Mouse (Mus musculus) left cerebral cortex, postnatal 10 days (tissue): ENCODE measurements around the gene Mn1. TPM values are rescaled to one million over a fixed set of nuclear protein-coding genes. Genes with fewer than 3 reads are reported as not detected.

ENCODE experiments used
- DNase-seq, 2 experiments: peaks; one replicate each; pipeline ENCODE4 v3.0.0; 2021 to 2022; ENCODE audit warnings: low spot score in 2 of 2, mixed read lengths in 1 of 2; ENCODE audit errors: extremely low spot score in 1 of 2
- intact Hi-C: fragments of 180-260 bp; cut with DNase I; formaldehyde crosslinking; loops from one replicate; pipeline ENCODE4 v1.15.1; 2025
- total RNA-seq, 2 experiments: library from RNA; stranded (reverse); gene quantifications; 2 replicates each; pipeline ENCODE4 v1.2.3; 2021

Gene Mn1
- total RNA-seq, 2 experiments from 2014 or later, result 63.5 to 70.7 TPM

DNA sequence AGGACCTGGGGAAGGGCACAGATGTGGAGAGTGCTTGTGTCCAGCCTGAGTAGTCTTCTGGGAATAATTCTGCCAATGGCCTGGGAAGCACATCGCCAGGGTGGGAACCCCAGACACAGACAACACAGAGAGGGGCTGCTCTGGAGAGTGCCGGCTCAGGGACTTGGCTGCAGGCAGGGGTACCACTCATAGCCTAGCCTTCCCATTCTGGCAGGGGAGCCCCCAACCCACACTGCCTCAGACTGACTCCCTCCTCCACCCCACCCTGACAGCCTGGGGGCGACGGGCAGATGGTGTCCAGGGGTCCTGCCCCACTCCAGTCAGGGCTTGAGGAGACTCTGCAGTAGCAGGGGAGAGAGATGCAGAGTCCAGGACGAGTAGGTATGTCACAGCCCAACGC lies 41.5 kb downstream of the Mn1 start:
- DNase-seq, result no peak

DNA sequence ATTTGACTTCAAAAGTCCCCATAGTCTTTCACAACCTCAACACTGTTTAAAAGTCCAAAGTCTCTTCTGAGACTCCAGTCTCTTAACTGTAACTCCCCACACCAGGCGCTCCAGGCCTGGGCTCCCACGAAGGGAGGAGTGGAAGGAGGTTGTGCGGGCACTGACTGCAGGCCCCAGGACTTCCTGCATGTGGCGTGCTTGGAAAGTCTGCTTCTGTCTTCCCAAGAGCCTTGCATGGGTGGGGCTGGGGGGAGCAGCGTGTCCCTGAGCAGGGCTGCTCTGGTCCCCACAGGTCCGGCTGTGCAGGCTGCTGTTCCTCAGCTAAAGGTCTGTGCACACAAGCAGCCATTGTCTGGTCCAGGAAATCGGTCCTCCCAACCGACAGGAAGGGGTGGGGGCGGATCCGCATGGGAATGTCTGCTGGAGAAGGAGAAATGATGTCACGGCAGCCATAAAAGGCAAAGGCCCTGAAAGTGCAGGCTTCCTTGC lies 48.7 kb downstream of the Mn1 start:
- intact Hi-C loops, result no loop called here
- DNase-seq, result peak in 1 of 2 experiments; percentile 84

More for the DNA sequence above, 41.5 kb downstream of the Mn1 start:
- intact Hi-C loops, result no loop called here

DNA sequence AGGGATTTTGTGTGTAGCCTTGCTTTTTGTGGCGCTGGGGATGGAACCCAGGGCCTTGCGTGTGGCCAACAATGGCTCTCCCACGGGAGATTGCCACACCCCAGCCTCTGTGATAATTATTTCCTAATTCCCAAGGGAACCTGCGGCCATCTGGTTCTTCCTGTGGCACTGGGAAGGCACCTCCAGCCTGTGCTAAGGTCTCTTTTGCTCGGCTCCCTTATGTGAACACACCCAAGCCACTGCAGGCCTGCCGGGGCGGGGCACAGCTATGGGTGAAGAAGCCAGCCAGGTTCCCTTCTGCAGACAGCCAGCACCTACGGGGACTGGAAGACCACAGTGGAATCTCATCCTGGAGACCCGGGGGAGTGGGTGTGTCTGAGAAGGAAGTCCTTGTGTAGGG lies 49.3 kb downstream of the Mn1 start:
- DNase-seq, result no peak
- intact Hi-C loops, result no loop called here

DNA sequence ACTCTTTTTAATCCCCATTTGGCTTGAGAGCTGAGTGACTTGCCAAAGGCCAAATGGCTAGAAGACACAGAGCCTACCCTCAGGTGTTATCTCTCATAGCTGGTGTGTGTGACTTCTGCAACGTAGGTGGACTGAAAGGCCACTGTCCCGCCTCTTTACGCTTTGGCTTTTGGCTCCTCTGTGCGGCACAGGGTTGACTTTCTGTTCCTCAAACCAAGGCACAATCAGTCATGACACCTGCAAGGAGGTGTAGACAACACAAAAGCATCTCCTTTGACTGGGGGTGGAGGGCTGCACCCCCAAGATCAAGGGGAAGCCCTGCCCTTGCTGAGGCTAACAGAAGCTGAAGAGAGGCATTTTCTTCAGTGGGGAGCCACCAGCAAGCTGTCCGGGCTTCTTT lies 50.5 kb downstream of the Mn1 start:
- DNase-seq, result no peak
- intact Hi-C loops, result no loop called here

DNA sequence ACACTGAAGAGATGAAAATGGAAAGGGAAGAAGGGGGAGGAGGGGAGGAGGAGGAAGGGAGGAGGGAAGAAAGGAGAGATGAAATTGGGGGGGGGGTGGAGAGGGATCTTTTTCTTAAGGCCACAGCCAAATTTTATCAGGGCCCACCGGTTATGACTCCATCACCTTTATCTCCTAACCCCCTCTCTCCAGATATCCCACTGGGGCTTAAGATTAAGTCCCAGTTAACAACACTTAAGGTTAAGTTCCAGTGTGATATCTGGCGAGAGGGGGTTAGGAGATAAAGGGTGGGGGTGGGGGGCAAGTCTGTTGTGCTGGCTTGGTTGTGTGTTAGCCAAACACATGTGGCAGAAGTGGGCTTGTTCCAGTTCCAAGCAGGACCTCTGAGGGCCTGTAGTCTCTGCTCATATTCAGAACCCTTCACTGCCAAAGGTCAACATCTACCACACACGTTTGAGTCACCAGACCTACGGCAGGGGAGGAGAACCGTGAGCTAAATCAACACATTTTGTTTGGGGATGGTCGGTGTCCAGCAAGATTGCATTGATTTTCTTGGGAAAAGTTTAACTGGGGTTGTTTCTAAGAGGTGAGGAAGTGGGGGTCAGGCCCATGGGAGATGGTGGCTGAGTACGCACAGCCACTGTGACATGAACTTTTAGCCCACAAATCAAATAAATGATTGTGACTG lies 52.2 kb downstream of the Mn1 start:
- DNase-seq, result no peak
- intact Hi-C loops, result no loop called here

DNA sequence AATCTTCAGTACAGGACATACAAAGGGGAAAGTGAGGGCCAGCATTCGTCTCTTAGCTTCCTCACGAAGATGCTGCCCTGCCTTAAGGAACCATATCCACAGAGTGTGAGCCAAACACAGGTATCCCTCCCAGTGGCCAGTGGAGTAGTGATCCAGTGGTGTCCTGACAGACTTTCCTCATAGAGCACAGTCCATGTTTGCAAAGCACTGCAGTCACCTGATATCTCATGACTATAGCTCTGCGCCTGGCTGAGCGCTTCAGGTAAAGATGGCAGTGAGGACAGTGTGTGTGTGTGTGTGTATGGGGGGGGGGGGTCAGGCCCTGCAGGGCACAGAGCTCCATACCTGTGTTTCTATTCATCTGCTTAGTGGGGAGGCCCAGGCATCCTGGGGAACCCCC lies 53.7 kb downstream of the Mn1 start:
- intact Hi-C loops, result no loop called here

DNA sequence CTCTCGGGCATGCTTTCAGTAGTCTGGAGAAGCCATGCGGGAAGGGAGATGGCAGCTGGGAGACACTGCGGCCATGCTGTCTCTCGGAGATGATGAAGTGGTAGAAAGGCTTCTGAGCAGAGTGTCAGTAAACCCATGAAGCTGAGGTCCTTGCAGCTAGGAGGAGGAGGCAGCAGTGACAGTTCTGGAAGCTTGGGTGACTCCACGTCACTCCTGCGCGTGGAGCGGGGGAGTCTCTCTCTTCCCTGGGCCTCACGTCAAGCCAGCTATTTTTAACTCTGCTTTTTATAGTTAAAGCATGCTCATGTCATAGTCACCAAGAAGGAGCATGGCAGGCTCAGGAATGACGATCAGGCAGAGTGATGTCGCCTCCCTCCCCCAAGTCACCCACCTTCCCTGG lies 56.3 kb downstream of the Mn1 start:
- intact Hi-C loops, result no loop called here
- peak; percentile 47 to 75 for DNase-seq

More for the DNA sequence above, 53.7 kb downstream of the Mn1 start:
- DNase-seq, result no peak

DNA sequence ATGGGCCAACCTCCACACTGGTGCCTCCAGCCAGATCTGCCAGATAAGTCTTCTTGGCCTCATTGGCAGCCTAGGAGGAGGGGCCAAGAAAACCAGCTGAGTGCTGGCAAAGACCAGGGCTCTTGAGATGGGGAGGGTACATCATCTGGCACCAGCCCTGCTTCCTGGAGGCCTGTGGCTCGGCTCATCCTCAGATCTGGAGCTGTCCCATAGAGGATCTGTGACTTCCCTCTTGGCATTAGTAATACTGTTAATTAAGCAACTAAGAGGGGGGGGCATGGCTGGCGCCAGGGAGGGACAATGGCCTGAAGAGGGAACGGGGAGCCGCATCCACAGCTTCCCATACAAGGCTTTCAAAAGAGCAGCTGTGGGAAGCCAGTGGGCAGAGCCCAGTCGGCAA lies 58.6 kb downstream of the Mn1 start:
- no peak for DNase-seq
- intact Hi-C loops, result no loop called here

DNA sequence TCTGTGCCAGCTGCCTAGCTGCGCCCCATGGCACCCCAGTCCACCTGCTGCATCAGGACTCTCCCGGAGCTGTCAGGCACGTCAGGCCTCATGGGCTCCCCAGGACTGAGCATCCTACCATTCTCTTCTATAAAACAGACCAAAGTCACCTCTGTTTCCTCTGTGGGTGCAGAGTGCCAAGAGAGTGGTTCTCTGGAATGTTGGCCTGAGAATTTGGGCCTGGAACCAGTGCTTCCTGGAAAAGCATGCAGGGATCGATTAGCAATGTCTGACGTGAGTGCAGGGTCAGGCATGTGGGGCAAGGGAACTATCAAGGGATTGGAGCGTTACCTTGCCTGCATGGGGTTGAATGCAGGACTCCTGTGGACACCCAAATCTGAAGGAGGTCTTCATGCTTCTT lies 59.0 kb downstream of the Mn1 start:
- intact Hi-C loops, result no loop called here

DNA sequence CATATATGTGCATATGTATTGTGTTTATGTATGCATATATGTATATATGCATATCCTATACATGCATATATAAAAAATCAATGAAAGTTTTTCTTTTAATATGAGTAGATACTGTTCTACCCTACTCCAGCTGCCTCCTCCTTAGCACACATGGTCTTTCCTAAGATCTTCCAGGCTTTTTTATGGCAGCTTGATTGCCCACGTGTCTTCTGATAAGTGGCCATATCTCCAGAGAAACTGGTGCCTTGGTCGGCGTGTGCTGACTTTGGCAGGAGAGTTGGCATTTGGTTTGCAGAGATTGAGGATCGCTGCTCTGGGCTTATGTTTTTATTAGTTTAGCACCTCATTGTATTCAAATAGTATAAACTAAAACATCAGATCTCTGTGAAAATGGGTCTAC lies 68.7 kb downstream of the Mn1 start:
- intact Hi-C loops, result no loop called here
- DNase-seq, result no peak

More for the DNA sequence above, 59.0 kb downstream of the Mn1 start:
- no peak for DNase-seq

DNA sequence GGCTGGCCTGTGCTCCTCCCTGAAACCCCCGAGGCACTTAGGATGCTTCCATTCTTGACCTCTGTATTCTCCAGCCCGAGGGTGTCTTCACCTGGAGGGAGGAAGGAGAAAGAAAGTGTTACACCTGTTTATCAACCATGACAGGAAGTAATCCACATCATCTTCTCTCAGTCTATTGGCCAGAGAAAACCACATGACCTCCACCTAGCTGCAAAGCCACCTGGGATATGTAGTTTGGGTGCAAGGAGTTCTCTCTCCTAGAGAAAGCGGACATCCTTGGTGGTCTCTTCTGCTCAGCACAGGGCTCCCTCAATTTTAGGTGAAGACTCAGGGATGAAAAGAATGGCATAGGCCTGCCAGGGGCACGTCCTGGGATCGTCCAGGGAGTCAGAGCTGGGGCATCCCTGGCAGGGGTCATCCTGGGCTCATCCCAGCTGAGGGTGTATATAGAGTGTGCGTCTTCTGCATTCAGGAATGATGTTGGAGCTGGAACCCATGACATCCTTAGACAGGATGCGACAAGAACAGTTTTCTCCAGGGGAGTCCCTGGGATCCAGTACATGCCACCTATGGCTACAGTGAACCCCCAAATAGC lies 72.0 kb downstream of the Mn1 start:
- intact Hi-C loops, result no loop called here
- peak in 1 of 2 experiments; percentile 58 for DNase-seq

DNA sequence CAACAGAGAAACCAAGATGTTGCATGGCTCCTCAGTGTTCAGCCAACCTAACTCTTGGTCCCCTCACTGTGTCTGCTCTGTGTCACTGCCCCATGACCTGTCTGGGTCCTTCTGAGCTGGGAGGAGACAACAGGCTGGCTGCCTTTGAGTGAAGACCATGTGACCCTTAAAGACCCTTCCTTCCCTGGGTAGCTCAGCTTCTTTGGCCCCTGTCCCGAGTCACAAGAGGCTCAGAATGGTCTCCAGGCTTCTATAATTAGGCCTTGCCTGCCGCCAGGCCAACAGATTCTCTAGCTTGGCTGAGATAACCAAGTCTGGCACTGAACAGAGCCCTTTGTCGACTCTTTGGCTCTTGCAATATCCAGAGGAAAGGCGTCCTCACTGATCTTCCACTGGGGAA lies 73.4 kb downstream of the Mn1 start:
- intact Hi-C loops, result no loop called here

DNA sequence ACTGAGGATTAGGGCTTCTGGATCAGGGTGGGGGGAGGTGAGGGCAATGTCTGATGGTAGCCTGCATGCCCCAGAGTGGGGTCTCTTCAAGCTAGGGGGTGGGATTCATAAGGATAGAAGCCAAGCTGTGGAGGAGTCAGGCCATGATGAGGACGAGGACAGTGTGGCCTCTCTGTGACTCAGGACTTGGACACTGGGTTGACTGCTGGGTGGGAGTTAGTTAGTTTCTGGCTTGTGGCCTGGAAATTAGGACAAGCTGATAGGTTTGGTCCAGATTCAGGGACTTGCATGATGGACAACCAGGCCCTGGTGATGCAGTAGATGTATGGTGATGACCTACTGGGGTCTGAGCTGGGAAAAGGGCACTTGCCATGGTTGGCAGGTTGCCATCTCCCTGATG lies 74.3 kb downstream of the Mn1 start:
- intact Hi-C loops, result no loop called here
- DNase-seq, result no peak

More for the DNA sequence above, 73.4 kb downstream of the Mn1 start:
- no peak for DNase-seq

DNA sequence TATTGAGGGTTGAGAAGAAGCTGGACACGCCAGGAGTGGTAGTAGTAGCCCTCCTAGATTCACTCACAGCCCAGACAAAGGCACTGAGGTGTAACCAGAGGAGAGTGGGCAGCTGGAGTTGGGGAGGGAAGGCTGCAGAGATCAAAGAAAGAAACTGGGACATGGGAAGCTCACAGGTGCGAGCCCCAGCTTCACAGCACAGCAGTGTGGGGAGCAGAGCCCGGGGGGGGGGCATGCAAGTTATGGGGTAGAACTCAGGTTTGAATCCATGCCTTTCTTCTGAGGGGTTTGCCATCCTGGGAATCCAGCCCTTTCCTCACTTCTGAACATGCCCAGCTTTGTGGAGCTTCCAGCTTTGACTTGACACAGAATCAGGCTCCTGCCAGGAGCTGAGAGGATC lies 82.9 kb downstream of the Mn1 start:
- intact Hi-C loops, result no loop called here
- no peak for DNase-seq

DNA sequence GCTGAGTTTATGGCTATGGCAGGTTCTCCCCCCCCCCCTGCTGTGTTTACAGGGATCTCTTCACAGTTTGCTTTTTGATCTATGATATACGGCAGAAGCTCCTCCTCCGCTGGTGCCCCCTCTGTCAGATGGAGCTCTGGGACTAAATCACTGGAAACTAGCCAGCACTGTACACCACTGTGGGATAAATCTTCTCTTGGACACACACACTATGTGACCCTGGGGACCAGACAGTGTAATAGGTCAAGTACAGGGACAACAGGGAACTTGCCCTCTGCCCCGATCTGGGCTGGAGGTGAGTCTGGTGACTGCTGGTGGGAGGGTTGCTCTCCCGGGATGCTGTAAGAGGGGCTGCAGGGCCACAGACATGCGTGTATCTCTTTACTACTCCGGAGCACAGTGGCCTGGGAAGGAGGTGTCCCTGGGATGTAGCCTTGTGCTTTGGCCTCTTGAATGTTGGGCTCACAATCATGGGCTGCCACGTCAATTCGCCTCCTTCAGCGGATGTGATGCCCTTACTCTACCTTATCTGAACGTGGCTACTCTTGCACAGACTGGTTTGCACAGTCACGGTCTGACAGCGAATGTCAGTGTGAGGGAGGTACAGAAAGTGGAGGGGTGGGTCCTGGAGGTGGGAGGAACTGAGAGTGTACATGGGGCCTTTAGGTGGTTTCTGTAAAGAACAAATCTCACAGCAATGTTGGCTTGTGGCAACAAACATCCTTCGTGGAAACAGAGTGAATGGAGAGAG lies 84.7 kb downstream of the Mn1 start:
- DNase-seq, result no peak
- intact Hi-C loops, result no loop called here

DNA sequence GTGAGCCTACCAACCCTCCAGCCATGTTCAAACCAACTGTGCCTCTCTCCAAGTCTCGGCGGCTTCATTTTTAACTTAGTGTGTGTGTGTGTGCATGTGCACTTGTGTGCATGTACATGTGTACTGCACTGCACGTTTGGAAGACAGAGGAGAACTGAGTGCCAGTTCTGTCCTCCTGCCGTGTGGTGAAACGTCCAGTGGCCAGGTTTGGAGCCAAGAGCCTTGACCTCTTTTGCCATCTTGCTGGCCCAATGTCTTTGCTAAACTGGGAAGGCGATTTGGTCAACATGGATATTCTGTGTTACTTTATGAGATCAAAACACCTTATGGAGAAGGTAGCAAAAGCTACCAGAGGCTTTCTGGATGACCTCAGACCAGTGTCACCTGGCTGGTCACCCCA lies 88.1 kb downstream of the Mn1 start:
- DNase-seq, result no peak
- intact Hi-C loops, result no loop called here

DNA sequence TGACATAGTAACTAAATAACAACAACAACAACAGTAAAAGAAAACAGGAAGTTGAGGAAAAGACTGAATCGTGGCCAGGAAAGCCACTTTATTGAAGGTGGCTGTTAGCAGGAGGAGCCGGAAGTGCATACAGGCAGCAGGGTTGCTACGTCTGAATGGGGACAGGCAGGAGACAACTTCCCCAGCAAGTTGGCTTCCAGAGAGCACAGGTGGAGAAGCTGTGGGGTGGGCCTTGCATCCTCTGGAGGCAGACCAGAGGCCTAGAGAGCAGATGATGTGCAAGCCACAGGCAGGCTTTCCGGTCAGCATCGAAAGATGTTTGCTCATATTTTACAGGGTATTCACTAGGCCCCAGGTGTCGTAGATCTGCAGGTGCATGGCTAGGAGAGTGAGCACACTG lies 88.7 kb downstream of the Mn1 start:
- intact Hi-C loops, result no loop called here
- DNase-seq, result no peak

DNA sequence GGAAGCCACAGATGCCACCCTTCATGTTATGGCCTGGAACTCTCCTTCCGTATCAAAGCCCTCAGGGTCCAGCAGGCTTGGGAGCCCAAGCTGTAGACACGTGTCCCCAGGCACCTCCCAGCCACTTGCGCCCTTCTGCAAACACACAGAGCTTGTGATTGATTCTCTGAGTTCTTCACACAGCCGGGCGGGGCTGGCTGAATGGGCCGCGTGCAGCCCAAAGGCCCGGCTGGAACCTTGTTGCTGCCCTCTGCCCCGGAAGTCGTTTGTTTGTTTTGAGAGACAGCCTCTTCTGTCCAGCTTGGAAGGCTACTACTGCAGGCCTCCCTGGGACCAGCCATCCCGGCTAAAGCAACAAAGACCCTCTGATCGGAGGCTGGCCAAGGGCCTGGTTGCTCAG lies 89.2 kb downstream of the Mn1 start:
- intact Hi-C loops, result no loop called here
- DNase-seq, result peak in 1 of 2 experiments; percentile 63
